Mouse (Mus musculus): ENCODE data around the gene Cd38. TPM values are rescaled to one million over a fixed set of nuclear protein-coding genes. Genes with fewer than 3 reads are reported as not detected.

Gene Cd38
- polyA plus RNA-seq, 1 experiment = 4.9 TPM

GRCm38 (mm10) chr5:43915261-43915886 lies 47.0 kb downstream of the Cd38 start:
- Histone ChIP-seq H3K27ac (ENCODE audit: insufficient read depth, low read length) (no peak overlapping the region), H3K4me1 (ENCODE audit: control insufficient read depth, insufficient read depth, low read length) (no peaks in the 10 kb centered on the region), H3K4me3 (ENCODE audit: insufficient read depth, low read length) (no peak overlapping the region)
- no peak for TF ChIP-seq POLR2A (IDR thresholded peaks at IDR 0.05; ENCODE audit: extremely low read depth, insufficient read depth, low read length)
- no peak for TF ChIP-seq CTCF (IDR thresholded peaks at IDR 0.05; ENCODE audit: extremely low read depth, insufficient read depth, low read length)

- H3K4me1 ChIP-seq (ENCODE audit: control insufficient read depth, insufficient read depth, low read length) = no peaks in the 10 kb centered on the region
- TF ChIP-seq POLR2A (IDR thresholded peaks at IDR 0.05; ENCODE audit: extremely low read depth, insufficient read depth, low read length) (no peak), CTCF (IDR thresholded peaks at IDR 0.05; ENCODE audit: extremely low read depth, insufficient read depth, low read length) (no peak)
- no peak overlapping the region for H3K27ac ChIP-seq (ENCODE audit: insufficient read depth, low read length)
- H3K4me3 ChIP-seq (ENCODE audit: insufficient read depth, low read length) = no peak overlapping the region
Measured at GRCm38 (mm10) chr5:43921877-43922276, 53.5 kb downstream of the Cd38 start.

- no peak overlapping the region for H3K27ac ChIP-seq (ENCODE audit: insufficient read depth, low read length)
- H3K4me3 ChIP-seq (ENCODE audit: insufficient read depth, low read length) = no peak overlapping the region
- no peaks in the 10 kb centered on the region for H3K4me1 ChIP-seq (ENCODE audit: control insufficient read depth, insufficient read depth, low read length)
- TF ChIP-seq POLR2A (IDR thresholded peaks at IDR 0.05; ENCODE audit: extremely low read depth, insufficient read depth, low read length) (no peak), CTCF (IDR thresholded peaks at IDR 0.05; ENCODE audit: extremely low read depth, insufficient read depth, low read length) (peak; percentile 75)
Measured at GRCm38 (mm10) chr5:43923933-43924332, 55.6 kb downstream of the Cd38 start.

GRCm38 (mm10) chr5:43927729-43928128 lies 59.4 kb downstream of the Cd38 start:
- Histone ChIP-seq H3K4me3 (ENCODE audit: insufficient read depth, low read length) (no peak overlapping the region), H3K27ac (ENCODE audit: insufficient read depth, low read length) (no peak overlapping the region)
- TF ChIP-seq CTCF (IDR thresholded peaks at IDR 0.05; ENCODE audit: extremely low read depth, insufficient read depth, low read length) (no peak), POLR2A (IDR thresholded peaks at IDR 0.05; ENCODE audit: extremely low read depth, insufficient read depth, low read length) (no peak)

GRCm38 (mm10) chr5:43933269-43933668 lies 64.9 kb downstream of the Cd38 start:
- TF ChIP-seq POLR2A (IDR thresholded peaks at IDR 0.05; ENCODE audit: extremely low read depth, insufficient read depth, low read length) (no peak), CTCF (IDR thresholded peaks at IDR 0.05; ENCODE audit: extremely low read depth, insufficient read depth, low read length) (no peak)
- H3K27ac ChIP-seq (ENCODE audit: insufficient read depth, low read length) = no peak overlapping the region
- H3K4me3 ChIP-seq (ENCODE audit: insufficient read depth, low read length) = no peak overlapping the region
- no peaks in the 10 kb centered on the region for H3K4me1 ChIP-seq (ENCODE audit: control insufficient read depth, insufficient read depth, low read length)

More at GRCm38 (mm10) chr5:43927729-43928128, 59.4 kb downstream of the Cd38 start:
- H3K4me1 ChIP-seq (ENCODE audit: control insufficient read depth, insufficient read depth, low read length) = no peaks in the 10 kb centered on the region

GRCm38 (mm10) chr5:43947330-43947977 lies 79.1 kb downstream of the Cd38 start:
- Histone ChIP-seq H3K27ac (ENCODE audit: insufficient read depth, low read length) (no peak overlapping the region), H3K4me1 (ENCODE audit: control insufficient read depth, insufficient read depth, low read length) (peaks cover 1% of the 10 kb centered on the region; the same call in 1 of the 2 replicates), H3K4me3 (ENCODE audit: insufficient read depth, low read length) (no peak overlapping the region)
- TF ChIP-seq POLR2A (IDR thresholded peaks at IDR 0.05; ENCODE audit: extremely low read depth, insufficient read depth, low read length) = no peak
- no peak for TF ChIP-seq CTCF (IDR thresholded peaks at IDR 0.05; ENCODE audit: extremely low read depth, insufficient read depth, low read length)

- Histone ChIP-seq H3K27ac (ENCODE audit: insufficient read depth, low read length) (no peak overlapping the region), H3K4me3 (ENCODE audit: insufficient read depth, low read length) (0 out of 2 replicates have a peak overlapping the region, but pooled peaks have one; percentile 17), H3K4me1 (ENCODE audit: control insufficient read depth, insufficient read depth, low read length) (peaks cover 1% of the 10 kb centered on the region; the same call in 1 of the 2 replicates)
- TF ChIP-seq CTCF (IDR thresholded peaks at IDR 0.05; ENCODE audit: extremely low read depth, insufficient read depth, low read length) (no peak), POLR2A (IDR thresholded peaks at IDR 0.05; ENCODE audit: extremely low read depth, insufficient read depth, low read length) (no peak)
Measured at GRCm38 (mm10) chr5:43948111-43948743, 79.9 kb downstream of the Cd38 start.

- Histone ChIP-seq H3K4me1 (ENCODE audit: control insufficient read depth, insufficient read depth, low read length) (peaks cover 1% of the 10 kb centered on the region; the same call in 1 of the 2 replicates), H3K4me3 (ENCODE audit: insufficient read depth, low read length) (0 out of 2 replicates have a peak overlapping the region, but pooled peaks have one; percentile 5), H3K27ac (ENCODE audit: insufficient read depth, low read length) (no peak overlapping the region)
- TF ChIP-seq CTCF (IDR thresholded peaks at IDR 0.05; ENCODE audit: extremely low read depth, insufficient read depth, low read length) (no peak), POLR2A (IDR thresholded peaks at IDR 0.05; ENCODE audit: extremely low read depth, insufficient read depth, low read length) (no peak)
Measured at GRCm38 (mm10) chr5:43948748-43949275, 80.5 kb downstream of the Cd38 start.

GRCm38 (mm10) chr5:43953241-43953640 lies 84.9 kb downstream of the Cd38 start:
- TF ChIP-seq POLR2A (IDR thresholded peaks at IDR 0.05; ENCODE audit: extremely low read depth, insufficient read depth, low read length) (no peak), CTCF (IDR thresholded peaks at IDR 0.05; ENCODE audit: extremely low read depth, insufficient read depth, low read length) (no peak)

More at GRCm38 (mm10) chr5:43953241-43953640, 84.9 kb downstream of the Cd38 start:
- H3K4me3 ChIP-seq (ENCODE audit: insufficient read depth, low read length) = no peak overlapping the region
- H3K27ac ChIP-seq (ENCODE audit: insufficient read depth, low read length) = no peak overlapping the region
- H3K4me1 ChIP-seq (ENCODE audit: control insufficient read depth, insufficient read depth, low read length) = peaks cover 1% of the 10 kb centered on the region; the same call in 1 of the 2 replicates
